ENCODE assay signal across 21 mouse cellular contexts in the genomic region with DNA sequence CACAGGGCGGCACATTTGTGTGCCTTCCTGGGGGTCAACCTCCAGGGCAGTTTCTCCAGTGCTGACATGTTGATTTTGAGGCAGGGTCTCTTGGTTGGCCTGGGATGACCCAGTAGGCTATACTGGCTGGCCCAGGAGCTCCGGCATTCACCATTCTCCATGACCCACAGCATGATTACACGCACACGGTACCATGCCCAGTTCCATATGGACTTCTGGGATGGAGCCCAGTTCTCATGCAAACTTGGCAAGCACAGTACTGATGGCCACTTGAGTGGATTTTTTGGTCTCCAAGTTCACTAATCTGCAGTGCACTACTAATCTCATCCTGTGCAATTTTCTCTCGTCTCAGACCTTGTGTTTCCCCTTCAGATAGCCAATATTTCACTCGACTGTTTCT. TPM values are rescaled to one million over a fixed set of nuclear protein-coding genes. Genes with fewer than 3 reads are reported as not detected.
A peak's percentile ranks its signal among the peaks of the same experiment; 100 is the strongest.
DNase-seq lines count a peak whose midpoint lies in the region; ATAC-seq lines count a peak whose summit lies in the region.
"Had no signal": no experiment of that assay in that cellular context is flagged by ENCODE, and none has a peak within 500 bp of the region (broad histone marks: within the 10 kb centered on the region; RNA-seq: fewer than 3 reads in every experiment).

No protein-coding gene starts in this region.

- peak; percentile 66 for ATAC-seq in cerebellum, adult (ENCODE audit: insufficient number of reproducible peaks, low FRiP score, low TSS enrichment)
- ATAC-seq: forebrain, embryonic 14.5 days; hindbrain, embryonic 16.5 days; intestine, postnatal 0 days had no signal

- DNase-seq in cerebellum, postnatal 4 days (ENCODE audit: low spot score in 2 of 2), result no peak
- DNase-seq in cerebellum, adult 11-12 months, result peak; percentile 70
- peak; percentile 77 for DNase-seq in cerebellum, adult 9-10 months
- DNase-seq in cerebellum, postnatal 25 days, result peak; percentile 72 to 77
- no peak for DNase-seq in layer of hippocampus, adult 11-12 months (ENCODE audit: low spot score)
- no peak for DNase-seq in layer of hippocampus, postnatal 36 days
- DNase-seq in frontal cortex, adult 2 months (ENCODE audit: extremely low spot score in 1 of 2, low spot score in 1 of 2), result no peak
- DNase-seq: adrenal gland, adult 2 months; adrenal gland, postnatal 25 days; B cell, adult 2 months; embryo, embryonic 11 days; gastrocnemius, postnatal 14 days; heart, adult 2 months; heart, postnatal 36 days; kidney, adult 9 months had no signal

RNA-seq across cellular contexts. Expression of gene Rgs3, which starts 8.0 kb away (rescaled TPM):
- 10 to 100 TPM; 14.8 to 19.8 TPM for total RNA-seq in layer of hippocampus, postnatal 36 days (2021)
- 46.3 and 48.4 TPM in 2 replicates for polyA plus RNA-seq in frontal cortex, adult 2 months (2012; rRNA removed)
- total RNA-seq: MEL had no signal

RNA-seq across cellular contexts. Expression of gene 4933430I17Rik, which starts 42.5 kb away (rescaled TPM):
- under 1 TPM in 1 of 2 experiments, not detected in 1; 0.20 TPM for total RNA-seq in layer of hippocampus, postnatal 36 days (2021)
- polyA plus RNA-seq in frontal cortex, adult 2 months (2012; rRNA removed), result 0.44 TPM in 2 replicates
- total RNA-seq: heart, adult 2 months had no signal
- polyA plus RNA-seq: erythroblast, embryonic 14.5 days; heart, adult 2 months had no signal

RNA-seq across cellular contexts. Expression of gene Pole3, which starts 42.8 kb away (rescaled TPM):
- total RNA-seq in layer of hippocampus, postnatal 36 days (2021), result 10 to 100 TPM; 22.2 to 23.7 TPM
- polyA plus RNA-seq in frontal cortex, adult 2 months (2012; rRNA removed), result 30.6 and 31.3 TPM in 2 replicates

RNA-seq across cellular contexts. Expression of gene Alad, which starts 48.0 kb away (rescaled TPM):
- 10 to 100 TPM; 24.3 to 28.8 TPM for total RNA-seq in layer of hippocampus, postnatal 36 days (2021)
- 37.2 and 43.1 TPM in 2 replicates for polyA plus RNA-seq in frontal cortex, adult 2 months (2012; rRNA removed)

Comparison
In these comparisons a context has a peak if more than half of its experiments do, and no peak if none do; other contexts are left out.
1. DNase-seq: peak in cerebellum, adult 11-12 months (single experiment), cerebellum, adult 9-10 months (single experiment) and cerebellum, postnatal 25 days (2 of 2); none in cerebellum, postnatal 4 days (0 of 2), layer of hippocampus, adult 11-12 months (single experiment), layer of hippocampus, postnatal 36 days (0 of 2) and frontal cortex, adult 2 months (0 of 2).